Mouse (Mus musculus) megakaryocyte-erythroid progenitor cell, adult 5-6 weeks (primary cell): Measurements from ENCODE around the gene Vmn2r117. TPM values are rescaled to one million over a fixed set of nuclear protein-coding genes. Genes with fewer than 3 reads are reported as not detected.
"Not testable (repeated sequence)": the region's sequence is repeated elsewhere in the genome, so short reads cannot be mapped to it uniquely, and the experiment has no call there.

ENCODE experiments used
- ATAC-seq: replicated peaks from 2 replicates; pipeline ENCODE4 v1.8.0; 2016; ENCODE audit warnings: mild to moderate bottlenecking, inconsistent platforms; ENCODE audit not compliant: severe bottlenecking, poor library complexity, low FRiP score, low TSS enrichment
- total RNA-seq, 2 experiments: library from RNA; stranded (forward) in 1 of 2; stranded (reverse) in 1 of 2; fragments of 200-1000, 215-1000 nt in 1 of 2; fragments of >200 nt in 1 of 2; fragmentation: Nextera tagmentation in 1 of 2; gene quantifications; 2 replicates each; pipeline ENCODE4 v1.2.3; 2014 to 2017

Vmn2r117 gene
- total RNA-seq (2014; fragmentation: Nextera tagmentation) = not detected in 2 replicates
- total RNA-seq (2017) = not detected in 2 replicates

DNA sequence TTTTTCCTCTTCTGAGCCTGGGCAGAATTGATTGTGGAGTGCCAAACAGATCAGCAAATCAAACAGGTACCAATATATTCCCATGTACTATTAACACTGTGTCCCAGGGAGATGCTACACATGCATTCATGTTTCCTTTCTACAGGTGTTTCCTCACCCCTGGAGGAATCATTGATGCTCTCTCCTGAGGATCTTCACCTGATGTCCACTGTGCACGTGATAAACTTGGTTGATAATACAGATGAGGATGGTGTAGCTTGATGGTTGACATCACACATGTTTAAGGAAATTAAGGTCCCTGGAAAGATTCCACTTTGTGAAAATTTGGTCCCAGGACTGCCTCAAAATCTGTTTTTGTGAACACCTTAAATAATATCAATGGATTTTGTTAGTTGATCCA, at the start of gene Vmn2r117:
Vmn2r117 (minus strand) TSS at position 101 of the 400 bp plus-strand sequence.
- ATAC-seq = not testable (repeated sequence)

- ATAC-seq = not testable (repeated sequence)
These were observed 43.6 kb upstream of the Vmn2r117 start for GRCm38 (mm10) chr17:23522941-23523732.

- ATAC-seq = peak; percentile 57
These were observed 39.4 kb upstream of the Vmn2r117 start for GRCm38 (mm10) chr17:23518701-23519423.

DNA sequence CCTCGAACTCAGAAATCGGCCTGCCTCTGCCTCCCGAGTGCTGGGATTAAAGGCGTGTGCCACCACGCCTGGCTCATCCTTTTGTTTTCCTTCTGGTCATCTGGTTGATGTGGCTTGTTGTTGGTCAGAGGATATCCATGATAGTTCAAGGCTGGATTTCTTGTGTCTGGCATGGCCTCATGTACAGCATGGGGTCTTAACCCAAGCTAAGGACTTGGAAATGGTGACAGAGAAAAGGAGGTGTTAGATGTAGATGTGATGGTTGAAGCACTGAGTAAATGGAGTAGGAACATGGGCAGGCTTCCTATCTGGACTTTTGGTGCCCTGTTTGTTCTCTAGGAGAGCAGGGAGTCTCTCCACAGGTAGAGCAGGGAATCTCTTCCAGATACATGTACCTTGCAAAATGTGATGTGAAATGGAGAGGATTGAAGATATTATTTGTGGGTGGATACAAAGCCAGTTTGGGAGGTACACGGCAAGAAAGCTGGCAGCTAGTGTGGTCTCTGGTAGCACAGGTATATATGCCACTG, 46.3 kb downstream of the Vmn2r117 start:
- peak; percentile 41; the same call in 1 of the 2 replicates for ATAC-seq

Other genes with a start within 250 kb of the Vmn2r117 start
- not detected in 2 replicates for gene Vmn2r114, start 167.2 kb downstream of the Vmn2r117 start, total RNA-seq (2014; fragmentation: Nextera tagmentation)
- not detected in 2 replicates for gene Vmn2r114, start 167.2 kb downstream of the Vmn2r117 start, total RNA-seq (2017)
- gene Vmn2r115, start 136.0 kb downstream of the Vmn2r117 start, total RNA-seq (2014; fragmentation: Nextera tagmentation) = not detected in 2 replicates
- not detected in 2 replicates for gene Vmn2r115, start 136.0 kb downstream of the Vmn2r117 start, total RNA-seq (2017)
- not detected in 2 replicates for gene Vmn2r116, start 95.1 kb downstream of the Vmn2r117 start, total RNA-seq (2014; fragmentation: Nextera tagmentation)
- gene Vmn2r116, start 95.1 kb downstream of the Vmn2r117 start, total RNA-seq (2017) = not detected in 2 replicates
- 7.4 and 7.8 TPM in 2 replicates for gene Zfp213, start 84.5 kb upstream of the Vmn2r117 start, total RNA-seq (2014; fragmentation: Nextera tagmentation)
- gene Zfp213, start 84.5 kb upstream of the Vmn2r117 start, total RNA-seq (2017) = 4.9 and 7.5 TPM in 2 replicates
- gene Zfp13, start 119.8 kb upstream of the Vmn2r117 start, total RNA-seq (2014; fragmentation: Nextera tagmentation) = not detected in 2 replicates
- not detected in 2 replicates for gene Zfp13, start 119.8 kb upstream of the Vmn2r117 start, total RNA-seq (2017)
- not detected in 2 replicates for gene Zscan10, start 121.2 kb upstream of the Vmn2r117 start, total RNA-seq (2014; fragmentation: Nextera tagmentation)
- not detected in 2 replicates for gene Zscan10, start 121.2 kb upstream of the Vmn2r117 start, total RNA-seq (2017)
- gene Mmp25, start 165.6 kb upstream of the Vmn2r117 start, total RNA-seq (2014; fragmentation: Nextera tagmentation) = 0.07 TPM in 1 of 2 replicates, not detected in the other
- gene Mmp25, start 165.6 kb upstream of the Vmn2r117 start, total RNA-seq (2017) = not detected in 2 replicates
- not detected in 2 replicates for gene Bicdl2, start 180.8 kb upstream of the Vmn2r117 start, total RNA-seq (2014; fragmentation: Nextera tagmentation)
- gene Bicdl2, start 180.8 kb upstream of the Vmn2r117 start, total RNA-seq (2017) = not detected in 2 replicates
- 44.2 and 56.3 TPM in 2 replicates for gene Hcfc1r1, start 193.9 kb upstream of the Vmn2r117 start, total RNA-seq (2014; fragmentation: Nextera tagmentation)
- gene Hcfc1r1, start 193.9 kb upstream of the Vmn2r117 start, total RNA-seq (2017) = 22.7 and 30.0 TPM in 2 replicates
- gene Thoc6, start 194.2 kb upstream of the Vmn2r117 start, total RNA-seq (2014; fragmentation: Nextera tagmentation) = 30.3 and 44.7 TPM in 2 replicates
- gene Thoc6, start 194.2 kb upstream of the Vmn2r117 start, total RNA-seq (2017) = 40.8 and 47.3 TPM in 2 replicates
- 0.94 and 4.5 TPM in 2 replicates for gene Tnfrsf12a, start 197.8 kb upstream of the Vmn2r117 start, total RNA-seq (2014; fragmentation: Nextera tagmentation)
- 10.7 and 15.6 TPM in 2 replicates for gene Tnfrsf12a, start 197.8 kb upstream of the Vmn2r117 start, total RNA-seq (2017)
- gene Cldn6, start 199.6 kb upstream of the Vmn2r117 start, total RNA-seq (2014; fragmentation: Nextera tagmentation) = not detected in 2 replicates
- gene Cldn6, start 199.6 kb upstream of the Vmn2r117 start, total RNA-seq (2017) = not detected in 2 replicates
- gene Cldn9, start 204.3 kb upstream of the Vmn2r117 start, total RNA-seq (2014; fragmentation: Nextera tagmentation) = not detected in 2 replicates
- gene Cldn9, start 204.3 kb upstream of the Vmn2r117 start, total RNA-seq (2017) = not detected in 2 replicates
- not detected in 2 replicates for gene 1520401A03Rik, start 243.1 kb upstream of the Vmn2r117 start, total RNA-seq (2014; fragmentation: Nextera tagmentation)
- not detected in 2 replicates for gene 1520401A03Rik, start 243.1 kb upstream of the Vmn2r117 start, total RNA-seq (2017)
- 40.3 and 43.8 TPM in 2 replicates for gene Pkmyt1, start 246.6 kb upstream of the Vmn2r117 start, total RNA-seq (2014; fragmentation: Nextera tagmentation)
- 8.1 and 10.6 TPM in 2 replicates for gene Pkmyt1, start 246.6 kb upstream of the Vmn2r117 start, total RNA-seq (2017)